Mouse (Mus musculus): ENCODE results near the gene Ifnb1.
A peak's percentile ranks its signal among the peaks of the same experiment; 100 is the strongest.
"Not testable (repeated sequence)": the region's sequence is repeated elsewhere in the genome, so short reads cannot be mapped to it uniquely, and the experiment has no call there.

Ifnb1 gene

DNA sequence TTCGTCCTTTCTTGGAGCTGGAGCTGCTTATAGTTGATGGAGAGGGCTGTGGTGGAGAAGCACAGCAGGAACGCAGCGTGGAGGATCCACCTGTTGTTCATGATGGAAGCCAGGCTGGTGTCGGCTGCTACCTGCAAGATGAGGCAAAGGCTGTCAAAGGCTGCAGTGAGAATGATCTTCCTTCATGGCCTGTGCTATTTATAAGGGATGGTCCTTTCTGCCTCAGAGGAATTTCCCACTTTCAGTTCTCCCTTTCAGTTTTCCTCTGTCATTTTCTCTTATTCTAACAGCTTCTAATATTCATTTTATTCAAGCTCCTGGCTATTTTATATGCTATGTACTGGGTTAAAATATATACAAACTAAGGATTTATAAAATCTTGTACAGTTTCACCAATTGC is at the start of gene Ifnb1:
Gene Ifnb1 (minus strand): TSS at position 101 of the 400 bp plus-strand sequence.
- no peak for DNase-seq (ENCODE audit: low spot score in 2 of 2)

DNA sequence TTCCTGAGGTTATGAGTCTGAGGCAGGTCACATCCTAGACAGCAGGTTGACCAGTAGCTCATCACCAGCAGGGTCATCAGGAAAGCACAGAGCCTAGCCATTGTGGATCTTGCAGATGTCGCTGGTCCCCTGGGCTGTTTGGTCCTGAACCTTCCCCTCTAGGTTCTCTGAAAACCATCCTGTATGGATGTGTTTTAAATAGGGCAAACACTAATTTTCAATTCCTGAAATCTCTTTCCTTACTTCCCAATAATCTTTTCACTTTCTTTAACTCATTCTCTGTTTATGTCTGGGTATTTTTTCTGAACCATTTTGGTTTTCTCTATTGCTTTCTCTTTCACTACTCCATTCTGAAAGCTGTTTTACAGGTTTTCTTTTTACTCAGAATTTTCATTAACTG is 49.1 kb upstream of the Ifnb1 start, which contains the start of gene Ifna14:
Gene Ifna14 (minus strand): TSS at position 101 of the 400 bp plus-strand sequence.
- DNase-seq (ENCODE audit: low spot score in 2 of 2) = no peak

DNA sequence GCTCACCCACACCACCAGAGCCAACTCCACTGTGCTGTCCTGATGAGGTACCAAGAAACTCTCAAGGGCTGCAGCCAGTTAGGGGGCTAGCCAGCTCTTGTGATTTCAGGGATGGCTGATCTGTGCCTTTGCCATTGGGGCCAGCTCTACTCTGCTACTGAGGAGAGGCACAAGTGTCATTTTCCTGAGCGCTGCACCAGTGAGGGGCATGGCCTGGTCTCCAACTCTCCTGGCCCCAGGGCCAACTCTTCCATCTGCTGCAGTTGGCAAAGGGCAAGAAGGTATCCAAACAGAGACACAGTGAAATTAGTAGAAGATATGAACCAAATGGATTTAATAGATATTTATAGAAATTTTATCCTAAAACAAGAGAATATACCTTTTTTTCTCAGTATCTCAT is 39.2 kb upstream of the Ifnb1 start:
- no peak for DNase-seq (ENCODE audit: low spot score in 2 of 2)

DNA sequence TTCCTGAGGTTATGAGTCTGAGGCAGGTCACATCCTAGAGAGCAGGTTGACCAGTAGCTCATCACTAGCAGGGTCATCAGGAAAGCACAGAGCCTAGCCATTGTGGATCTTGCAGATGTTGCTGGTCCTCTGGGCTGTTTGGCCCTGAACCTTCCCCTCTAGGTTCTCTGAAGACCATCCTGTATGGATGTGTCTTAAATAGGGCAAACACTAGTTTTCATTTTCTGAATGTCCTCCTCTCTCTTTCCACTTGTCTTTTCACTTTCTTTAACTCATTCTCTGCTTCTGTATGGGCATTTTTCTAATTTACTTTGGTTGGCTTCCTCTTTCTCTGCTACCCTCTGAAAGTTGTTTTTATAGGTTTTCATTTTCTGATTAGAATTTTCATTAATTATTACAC is 35.6 kb upstream of the Ifnb1 start, which contains the start of gene Ifna15:
Gene Ifna15 (minus strand): TSS at position 101 of the 400 bp plus-strand sequence.
- not testable (repeated sequence) for DNase-seq (ENCODE audit: low spot score in 2 of 2)

DNA sequence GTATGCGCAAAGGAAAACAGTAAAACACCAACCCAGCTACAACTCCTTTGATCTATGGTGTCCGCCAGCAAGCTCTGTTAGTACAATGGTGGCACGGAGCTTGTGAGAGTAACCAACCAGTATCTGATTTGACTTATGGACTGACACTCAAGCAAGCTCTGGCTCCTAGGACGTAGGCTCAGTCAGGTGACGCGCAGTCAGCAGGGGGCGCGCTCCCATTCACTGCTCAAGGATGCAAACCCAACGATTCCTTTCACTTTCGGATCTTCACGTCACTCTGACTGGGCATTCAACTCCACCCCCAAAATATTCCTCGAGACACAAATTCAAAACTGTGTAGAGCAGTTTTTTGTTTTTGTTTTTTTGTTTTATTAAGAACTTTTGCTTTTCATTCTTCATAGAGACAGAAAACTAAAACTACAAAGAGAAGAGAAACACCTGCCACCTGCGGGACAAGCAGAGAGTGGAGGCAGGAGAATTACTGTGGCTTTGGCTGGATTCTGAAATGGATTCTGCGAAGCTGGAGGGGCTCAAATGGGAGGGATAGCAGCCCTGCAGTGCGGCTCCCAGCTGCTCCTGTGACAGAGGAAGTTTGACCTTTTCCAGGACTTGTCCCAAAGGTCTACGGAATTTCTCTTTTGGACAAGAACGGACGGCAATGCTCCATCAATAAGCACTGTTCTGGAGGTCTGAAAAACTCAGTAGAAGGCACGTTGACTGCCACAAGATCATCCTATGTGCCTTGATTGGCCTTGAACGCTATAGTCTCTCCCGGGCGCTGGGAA is 27.8 kb upstream of the Ifnb1 start:
- DNase-seq (ENCODE audit: low spot score in 2 of 2) = peak; percentile 47 to 67

DNA sequence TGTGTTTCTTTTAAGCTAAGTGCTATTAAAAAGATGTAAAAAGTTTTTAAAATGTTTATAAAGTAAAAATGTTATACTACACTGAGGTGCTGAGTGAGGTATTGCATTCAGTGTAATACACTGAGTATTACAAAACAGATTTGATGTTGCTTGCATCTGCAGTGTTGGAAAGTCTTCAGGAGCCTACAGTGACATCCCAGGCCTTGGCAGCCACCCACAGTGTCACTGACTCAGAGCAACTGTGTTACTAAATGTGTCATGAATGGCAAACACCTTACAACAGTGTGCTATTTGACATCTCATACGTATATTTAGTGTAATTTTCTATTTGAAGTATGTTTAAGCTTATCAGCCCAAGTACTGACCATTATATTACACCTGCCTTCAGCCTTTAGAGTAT is 25.4 kb upstream of the Ifnb1 start:
- no peak for DNase-seq (ENCODE audit: low spot score in 2 of 2)

DNA sequence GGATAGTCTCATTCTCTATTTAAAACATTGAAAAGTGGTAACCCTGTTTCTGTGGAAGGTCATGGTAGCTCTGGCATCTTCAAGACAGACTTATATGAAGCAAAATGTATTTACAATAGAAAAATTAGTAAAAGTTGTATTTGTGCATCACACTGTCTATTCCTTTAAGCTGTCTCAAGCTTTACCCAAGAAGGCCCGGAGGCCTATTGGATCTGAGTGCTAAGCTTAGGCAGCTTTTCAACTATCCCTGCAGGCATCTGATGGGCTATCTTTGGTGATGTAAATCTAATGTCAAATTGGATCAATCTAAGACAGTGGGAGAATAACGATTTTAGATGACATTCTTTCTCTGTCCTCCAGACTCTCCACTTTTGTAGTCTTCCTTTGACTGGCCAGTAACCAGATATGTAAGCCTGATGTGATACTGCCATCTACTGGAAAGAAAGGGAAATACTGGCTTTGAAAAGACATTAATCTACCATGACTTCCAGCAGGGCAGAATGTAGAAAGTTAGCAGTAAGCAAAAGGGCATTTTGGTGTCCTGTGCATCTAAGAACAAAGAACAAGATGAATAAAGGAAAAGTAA is 21.2 kb upstream of the Ifnb1 start:
- DNase-seq (ENCODE audit: low spot score in 2 of 2) = peak in 1 of 2 experiments; percentile 43

DNA sequence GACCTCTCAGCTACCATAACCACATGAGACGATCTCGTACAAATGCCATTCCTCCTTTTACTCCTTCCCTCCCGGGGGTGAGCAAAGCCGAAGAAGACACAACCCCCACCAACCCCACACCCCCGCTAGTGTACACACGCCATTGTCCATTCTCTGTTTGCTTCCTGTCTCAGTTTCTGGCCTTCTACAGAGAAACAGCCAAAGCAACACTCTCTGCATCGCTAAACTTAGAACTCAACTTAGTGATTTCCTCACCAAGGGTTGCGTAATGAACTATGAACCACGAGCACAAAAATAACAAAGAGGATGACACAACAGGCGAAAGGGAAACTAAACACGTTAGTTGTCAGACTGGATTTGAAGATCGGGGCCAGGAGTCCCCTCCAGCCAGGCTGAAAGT is 14.8 kb upstream of the Ifnb1 start:
- DNase-seq (ENCODE audit: low spot score in 2 of 2) = no peak

DNA sequence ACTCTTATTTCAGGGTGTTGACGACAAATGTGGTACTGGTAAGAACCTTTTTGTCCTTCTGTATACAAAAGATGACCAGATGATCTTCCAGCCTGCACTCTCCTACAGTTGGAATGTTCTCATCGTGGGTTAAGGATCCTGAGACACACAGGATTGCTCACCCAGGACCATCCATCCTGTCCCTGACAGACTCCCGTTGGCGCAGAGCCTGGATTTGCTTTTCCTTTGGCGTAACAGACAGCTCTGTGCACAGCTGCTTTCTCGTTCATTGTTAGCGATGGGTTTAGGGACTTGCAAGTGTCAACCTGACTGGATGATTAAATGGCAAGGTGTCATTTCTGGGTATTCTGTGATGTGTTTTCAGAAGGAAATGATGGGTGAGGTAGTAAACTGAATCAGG is 14.1 kb upstream of the Ifnb1 start:
- DNase-seq (ENCODE audit: low spot score in 2 of 2) = no peak

DNA sequence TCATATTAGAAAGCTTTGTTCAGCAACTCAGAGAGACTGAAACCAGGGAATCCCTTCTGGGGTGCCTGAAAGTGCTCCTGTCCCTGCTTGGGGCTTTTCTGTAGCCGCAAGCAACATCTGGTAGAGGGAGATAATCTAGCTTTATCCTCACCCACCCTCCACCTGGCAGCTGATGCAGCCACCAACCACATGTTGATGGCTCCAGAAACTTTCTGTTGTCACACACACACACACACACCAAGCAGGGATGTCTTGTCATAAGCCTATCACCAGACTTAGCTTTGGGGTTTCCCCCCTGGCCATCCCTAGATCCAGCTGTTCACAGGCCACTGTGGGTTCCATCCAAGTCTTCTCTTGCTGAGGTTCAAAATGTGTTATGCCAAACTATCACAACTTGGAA is 13.2 kb upstream of the Ifnb1 start:
- DNase-seq (ENCODE audit: low spot score in 2 of 2) = no peak

DNA sequence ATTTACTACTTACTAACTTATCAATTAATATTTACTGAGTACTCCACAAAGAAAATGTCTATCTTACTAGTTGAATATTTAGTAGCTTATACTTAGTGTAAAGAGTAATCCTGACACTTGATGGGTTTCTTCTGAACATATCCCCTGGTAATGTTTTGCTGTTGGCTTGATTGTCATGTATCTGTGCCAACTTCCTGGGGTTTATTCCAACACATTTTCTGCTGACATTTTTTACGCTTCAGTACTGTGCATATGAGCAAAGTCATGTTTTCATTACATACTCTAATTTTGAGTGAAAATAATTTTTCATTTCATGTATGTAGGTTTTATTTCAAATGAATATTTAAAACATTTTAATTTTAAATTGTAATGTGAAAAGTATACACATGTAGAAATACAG is 12.3 kb upstream of the Ifnb1 start:
- no peak for DNase-seq (ENCODE audit: low spot score in 2 of 2)

DNA sequence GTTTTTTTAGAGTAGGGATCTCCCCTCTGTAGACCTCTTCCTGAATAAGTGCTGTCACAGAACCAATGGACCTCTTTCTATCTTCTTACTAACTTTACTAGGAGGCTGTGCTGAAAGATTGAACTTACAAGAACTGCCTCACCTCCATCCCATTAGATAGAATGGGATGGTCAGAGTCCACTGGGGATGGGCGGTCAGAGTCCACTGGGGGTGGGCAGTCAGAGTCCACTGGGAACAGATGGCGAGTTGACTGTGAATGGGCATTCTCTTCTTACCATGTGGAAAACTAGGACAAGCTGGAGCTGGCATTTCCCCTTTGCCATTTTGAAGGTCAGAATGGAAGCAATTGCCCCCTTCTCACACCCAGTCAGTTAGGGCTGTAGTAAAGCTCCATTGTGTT is 10.9 kb upstream of the Ifnb1 start:
- DNase-seq (ENCODE audit: low spot score in 2 of 2) = no peak

DNA sequence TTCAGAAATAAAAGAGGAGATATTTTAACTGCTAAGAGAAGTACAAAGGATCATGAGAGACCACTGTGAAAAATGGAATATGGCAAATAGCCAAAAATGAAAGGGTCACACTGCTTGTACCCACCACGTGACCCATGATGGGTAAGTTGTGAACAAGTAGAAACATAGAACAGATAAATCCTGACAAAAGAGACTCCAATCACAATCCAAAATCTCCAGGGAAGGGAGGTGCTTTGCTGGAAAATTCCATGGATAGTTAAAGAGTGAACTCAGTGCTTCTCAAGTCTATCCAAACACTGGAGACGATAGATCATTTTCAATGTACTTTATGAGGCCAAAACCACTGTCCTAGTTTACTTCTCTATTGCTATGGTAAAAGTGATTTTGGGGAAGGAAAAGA is 8.3 kb upstream of the Ifnb1 start:
- DNase-seq (ENCODE audit: low spot score in 2 of 2) = no peak

DNA sequence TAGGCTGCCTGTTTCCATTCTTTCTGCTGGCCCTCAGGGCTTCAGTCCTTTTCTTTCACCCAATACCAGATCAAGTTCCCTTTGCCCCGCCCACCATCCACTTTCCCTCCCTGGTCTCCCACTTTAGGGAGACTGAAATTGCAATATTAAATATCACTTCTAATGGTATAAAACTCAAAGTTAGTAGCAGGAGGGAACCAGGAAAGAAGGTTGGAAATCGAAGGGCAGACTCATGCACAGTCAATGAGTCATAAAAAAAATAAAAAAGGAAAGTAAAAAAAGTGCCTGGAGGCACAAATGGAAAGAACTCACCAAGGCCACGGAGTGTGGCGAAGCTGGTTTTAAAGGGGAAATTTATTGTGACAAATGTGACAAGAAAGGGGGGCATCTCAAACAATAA is 7.7 kb upstream of the Ifnb1 start:
- DNase-seq (ENCODE audit: low spot score in 2 of 2) = no peak

DNA sequence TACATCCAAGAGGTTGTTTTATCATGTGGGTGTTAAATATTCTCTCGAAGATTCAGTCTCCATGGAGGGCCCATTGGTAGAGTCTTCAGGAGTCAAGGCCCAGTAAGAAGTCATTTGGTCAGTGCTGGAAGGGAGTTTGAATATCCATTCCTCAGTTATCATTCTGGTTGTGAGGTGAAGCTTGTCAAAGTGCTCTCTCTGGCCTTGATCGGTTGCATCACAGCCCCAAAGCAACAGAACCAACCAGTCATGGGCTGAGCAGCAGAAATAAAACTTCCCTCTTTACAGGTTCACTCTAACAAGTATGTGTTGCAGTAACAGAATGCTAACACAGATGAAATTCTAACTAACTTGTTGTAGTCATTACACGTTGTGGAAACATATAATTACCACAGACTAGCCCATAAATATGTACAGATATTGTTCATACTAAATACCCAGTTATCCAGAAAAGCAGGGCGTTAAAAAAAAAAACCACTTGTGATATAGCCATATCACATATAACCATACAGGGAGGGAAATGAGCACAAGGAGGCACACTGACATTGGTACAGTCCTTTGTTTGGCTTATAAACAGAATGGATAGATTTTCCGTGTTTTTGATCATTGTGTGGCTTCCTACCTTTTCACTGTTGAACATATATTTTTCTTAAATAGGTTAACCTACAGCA is 3.9 kb upstream of the Ifnb1 start:
- DNase-seq (ENCODE audit: low spot score in 2 of 2) = no peak

DNA sequence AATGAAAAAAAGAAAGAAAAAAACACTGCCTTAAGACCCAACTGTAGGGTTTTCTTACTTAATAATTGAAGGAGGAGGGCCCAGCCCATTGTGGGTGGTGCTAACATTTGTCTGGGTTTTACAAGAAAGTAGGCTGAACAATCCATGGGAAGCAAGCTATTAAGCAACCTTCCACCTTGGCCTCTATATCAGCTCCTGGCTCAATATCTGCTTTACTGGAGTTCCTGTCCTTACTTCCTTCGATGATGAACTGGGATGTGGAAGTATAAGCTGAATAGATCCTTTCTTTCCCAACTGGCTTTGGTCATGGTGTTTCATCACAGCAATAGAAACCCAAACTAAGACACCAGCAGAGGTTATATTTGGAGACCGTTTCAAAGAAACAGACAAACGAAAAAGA is 2.8 kb upstream of the Ifnb1 start:
- no peak for DNase-seq (ENCODE audit: low spot score in 2 of 2)

DNA sequence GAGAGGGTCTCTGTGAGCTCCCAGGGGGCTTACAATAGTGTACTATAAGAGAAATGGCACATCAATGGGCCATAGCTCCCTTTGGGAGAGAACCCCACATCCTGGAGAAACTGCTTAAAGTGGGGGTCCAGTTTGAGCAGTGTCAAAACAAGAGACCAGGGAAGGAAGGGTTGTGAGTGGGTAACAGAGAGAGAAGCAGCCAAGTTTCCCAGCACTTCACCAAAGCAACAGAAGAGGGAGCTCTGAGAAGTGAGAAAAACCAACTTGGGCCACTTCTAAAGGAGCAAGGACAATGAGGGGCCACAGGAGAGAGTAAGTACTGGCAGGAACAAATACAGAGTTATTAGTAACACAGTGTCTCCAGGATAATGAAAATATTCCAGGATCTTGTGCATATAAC is 667 bp upstream of the Ifnb1 start:
- no peak for DNase-seq (ENCODE audit: low spot score in 2 of 2)

DNA sequence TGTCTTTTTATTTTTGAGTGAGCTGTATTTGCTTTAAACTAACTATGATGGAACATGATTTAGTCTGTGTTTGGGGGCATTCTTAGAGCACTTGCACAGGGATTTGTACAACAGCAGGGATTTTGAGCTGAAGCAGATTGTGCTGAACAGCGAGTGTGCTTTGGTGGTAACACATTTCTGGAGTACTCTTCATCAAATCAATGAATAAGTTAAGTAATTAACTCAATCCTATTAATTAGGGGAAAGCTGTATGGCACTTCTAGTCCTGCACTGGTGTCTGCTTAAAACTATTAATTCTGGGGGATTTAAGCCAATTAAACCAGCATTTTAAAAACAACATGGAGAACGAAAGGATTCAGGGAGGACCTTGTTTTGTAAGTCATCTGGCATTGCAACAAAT is 4.6 kb downstream of the Ifnb1 start:
- DNase-seq (ENCODE audit: low spot score in 2 of 2) = no peak

DNA sequence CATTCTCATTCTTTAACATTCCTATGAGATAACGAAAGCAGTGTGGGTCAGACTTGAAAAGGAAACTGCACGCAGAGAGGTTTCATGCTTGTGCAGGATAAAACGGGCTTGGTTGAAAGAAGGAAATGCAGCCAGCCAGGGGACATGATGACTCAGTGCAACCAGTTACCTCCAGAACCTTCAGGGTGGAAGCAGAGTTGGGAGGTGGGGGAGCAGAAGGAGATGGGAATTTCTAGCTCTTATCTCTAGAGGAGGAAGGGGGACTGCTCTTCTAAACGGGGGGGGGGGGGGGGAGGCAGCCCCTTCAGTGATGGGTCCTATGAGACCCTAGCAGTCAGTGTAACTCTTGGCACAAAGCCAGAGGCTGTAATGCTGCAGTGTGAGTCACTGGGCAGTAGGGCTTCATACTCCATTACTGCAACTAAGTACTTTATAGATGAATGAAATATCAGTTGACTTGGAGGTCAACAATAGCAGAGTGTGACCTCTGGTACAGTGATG is 6.8 kb downstream of the Ifnb1 start:
- no peak for DNase-seq (ENCODE audit: low spot score in 2 of 2)

DNA sequence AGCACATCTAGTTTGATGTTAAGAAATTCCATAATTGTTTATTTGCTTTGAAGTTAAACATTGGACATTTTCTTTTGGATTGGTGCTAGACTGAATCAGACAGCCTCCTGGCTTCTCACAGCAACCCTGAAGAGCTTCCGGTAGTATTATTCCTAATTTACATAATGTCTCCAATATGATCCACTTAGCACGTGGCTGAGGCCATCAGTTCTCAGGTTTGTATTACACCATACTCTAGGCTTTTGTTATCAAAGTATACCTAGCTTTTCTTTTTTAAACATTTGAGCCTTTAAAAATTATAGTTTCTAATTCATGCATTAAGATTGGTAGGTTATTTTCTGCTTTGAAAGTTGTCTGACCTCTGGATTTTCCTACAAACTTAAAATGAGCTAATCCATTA is 7.3 kb downstream of the Ifnb1 start:
- DNase-seq (ENCODE audit: low spot score in 2 of 2) = no peak

DNA sequence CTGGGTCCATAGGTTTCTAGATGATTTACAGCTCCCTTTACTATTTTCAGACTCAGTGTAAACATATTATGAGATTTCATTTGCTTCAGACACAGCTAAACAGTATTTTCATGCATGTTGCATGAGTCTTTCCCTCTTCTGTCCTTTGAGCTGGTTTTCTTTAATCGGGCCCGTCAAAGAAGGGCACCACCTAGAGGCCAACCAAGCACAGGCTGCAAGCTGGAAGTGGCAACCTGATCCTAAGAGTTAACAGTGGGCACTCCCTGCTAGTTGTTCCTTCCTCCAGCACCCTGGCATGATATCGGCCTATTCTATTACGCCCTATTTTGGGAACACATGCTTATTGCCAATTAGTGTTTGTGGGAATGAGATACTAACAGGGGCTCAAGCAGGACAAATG is 8.2 kb downstream of the Ifnb1 start:
- peak in 1 of 2 experiments; percentile 39 for DNase-seq (ENCODE audit: low spot score in 2 of 2)

DNA sequence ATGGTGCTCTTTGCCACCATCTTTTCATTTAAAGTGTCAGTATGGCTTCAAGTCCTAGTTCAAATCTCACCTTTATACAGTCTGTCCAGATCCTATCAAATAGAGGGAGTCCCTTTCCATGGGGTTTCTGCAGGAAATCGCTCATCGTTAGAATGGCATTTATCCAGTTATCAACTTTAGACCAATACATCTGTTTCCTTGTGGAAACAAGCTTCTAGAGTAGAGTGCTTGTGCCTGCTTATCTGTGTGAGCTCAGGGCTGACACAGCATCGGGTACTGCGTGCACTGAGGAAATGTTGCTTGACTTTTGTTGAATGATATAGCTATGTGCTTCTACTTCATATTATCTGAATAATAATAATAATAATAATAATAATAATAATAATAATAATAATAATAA is 8.8 kb downstream of the Ifnb1 start:
- DNase-seq (ENCODE audit: low spot score in 2 of 2) = no peak

DNA sequence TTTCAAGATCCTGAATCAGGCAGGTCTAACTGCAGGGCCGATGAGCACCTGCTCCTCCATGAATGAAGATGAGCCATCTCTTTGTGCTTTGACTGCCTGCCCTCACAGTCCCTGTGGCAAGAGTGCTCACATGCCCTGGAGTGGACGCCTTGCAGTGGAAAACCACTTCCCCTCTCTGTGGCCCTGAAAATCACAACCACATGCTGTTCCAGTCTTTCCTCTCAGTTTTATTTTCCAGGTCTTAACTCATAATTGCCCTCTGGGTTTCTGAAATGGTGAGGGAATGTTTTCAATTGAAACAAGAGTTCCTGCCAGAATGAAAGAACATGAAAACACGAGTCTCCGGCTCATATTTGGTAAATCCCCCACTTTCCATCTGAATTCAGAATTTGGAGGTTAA is 18.8 kb downstream of the Ifnb1 start:
- no peak for DNase-seq (ENCODE audit: low spot score in 2 of 2)
